ENCODE assay signal across 25 mouse cellular contexts in genomic region chr3:6083855-6084254, GRCm38 (mm10).
"Had no signal": no experiment of that assay in that cellular context is flagged by ENCODE, and none has a peak within 500 bp of the region (broad histone marks: within the 10 kb centered on the region; RNA-seq: fewer than 3 reads in every experiment).

No protein-coding gene starts in this region.

- H3K4me2 ChIP-seq: heart, embryonic 12.5 days; hindbrain, embryonic 12.5 days; hindbrain, embryonic 14.5 days; intestine, embryonic 15.5 days; limb, embryonic 12.5 days had no signal

- H3K4me3 ChIP-seq: gastrocnemius, adult 2 months; heart, embryonic 10.5 days; heart, embryonic 12.5 days; hindbrain, embryonic 10.5 days; hindbrain, embryonic 12.5 days; intestine, embryonic 15.5 days; layer of hippocampus, adult 2 months; left cerebral cortex, adult 2 months; limb, embryonic 10.5 days; limb, embryonic 12.5 days had no signal

- H3K9ac ChIP-seq: heart, embryonic 12.5 days; hindbrain, embryonic 12.5 days; hindbrain, embryonic 14.5 days; intestine, embryonic 15.5 days; limb, embryonic 12.5 days had no signal

- DNase-seq: gastrocnemius, adult 2 months; gastrocnemius, postnatal 10 days; gastrocnemius, postnatal 25 days; heart, adult 18-20 months; heart, postnatal 10 days; heart, postnatal 4 days; kidney, adult 18-20 months; kidney, adult 8-10 months; kidney, postnatal 10 days; kidney, postnatal 25 days; kidney, postnatal 4 days; liver had no signal

- H3K36me3 ChIP-seq: heart, embryonic 10.5 days; heart, embryonic 12.5 days; hindbrain, embryonic 10.5 days; hindbrain, embryonic 12.5 days; intestine, embryonic 15.5 days; limb, embryonic 10.5 days; limb, embryonic 12.5 days had no signal

- H3K27ac ChIP-seq: gastrocnemius, adult 2 months; heart, embryonic 10.5 days; hindbrain, embryonic 10.5 days; hindbrain, embryonic 12.5 days; hindbrain, embryonic 14.5 days; intestine, embryonic 15.5 days; layer of hippocampus, adult 2 months; left cerebral cortex, adult 2 months; limb, embryonic 10.5 days; limb, embryonic 12.5 days had no signal

- ATAC-seq: hindbrain, embryonic 16.5 days; inflammation-experienced regulatory T-cells, adult 6 months; intestine, embryonic 15.5 days; intestine, postnatal 0 days had no signal

- H3K27me3 ChIP-seq: heart, embryonic 12.5 days; hindbrain, embryonic 12.5 days; intestine, embryonic 15.5 days; limb, embryonic 12.5 days had no signal

- H3K4me1 ChIP-seq: heart, embryonic 10.5 days; heart, embryonic 12.5 days; hindbrain, embryonic 10.5 days; hindbrain, embryonic 12.5 days; intestine, embryonic 15.5 days; limb, embryonic 10.5 days; limb, embryonic 12.5 days had no signal

- H3K9me3 ChIP-seq: heart, embryonic 10.5 days; heart, embryonic 12.5 days; hindbrain, embryonic 10.5 days; hindbrain, embryonic 12.5 days; intestine, embryonic 15.5 days; limb, embryonic 10.5 days; limb, embryonic 12.5 days had no signal
